Mouse (Mus musculus) thymus, postnatal 25 days (tissue): ENCODE data around the gene Ugt1a6a.
"Not testable (repeated sequence)": the region's sequence is repeated elsewhere in the genome, so short reads cannot be mapped to it uniquely, and the experiment has no call there.

Experiments used
- DNase-seq: peaks from one replicate; pipeline ENCODE4 v3.0.0; 2022

Gene Ugt1a6a

GRCm38 (mm10) chr1:88134457-88135011 is at the start of gene Ugt1a6a:
Gene Ugt1a6a, plus strand, starts transcription at chr1:88134809.
- not testable (repeated sequence) for DNase-seq

- DNase-seq, result no peak
Observed at GRCm38 (mm10) chr1:88086125-88086524, 48.5 kb upstream of the Ugt1a6a start.

GRCm38 (mm10) chr1:88087513-88087912 is 47.1 kb upstream of the Ugt1a6a start, which contains the start of gene Ugt1a8:
Gene Ugt1a8, plus strand, starts transcription at chr1:88087813.
- no peak for DNase-seq

- DNase-seq, result no peak
Observed at GRCm38 (mm10) chr1:88092341-88092740, 42.3 kb upstream of the Ugt1a6a start.

- not testable (repeated sequence) for DNase-seq
Observed at GRCm38 (mm10) chr1:88094270-88094676, 40.3 kb upstream of the Ugt1a6a start.

GRCm38 (mm10) chr1:88094941-88095492 is 39.6 kb upstream of the Ugt1a6a start, which contains the start of gene Ugt1a7c:
Gene Ugt1a7c, plus strand, starts transcription at chr1:88095062.
- peak; percentile 2 for DNase-seq

- not testable (repeated sequence) for DNase-seq
Observed at GRCm38 (mm10) chr1:88098546-88098945, 36.1 kb upstream of the Ugt1a6a start.

GRCm38 (mm10) chr1:88099691-88100090 is 34.9 kb upstream of the Ugt1a6a start:
- DNase-seq, result not testable (repeated sequence)

- not testable (repeated sequence) for DNase-seq
Observed at GRCm38 (mm10) chr1:88103019-88103418, 31.6 kb upstream of the Ugt1a6a start, which contains the start of gene Ugt1a6b. Gene Ugt1a6b, plus strand, starts transcription at chr1:88103252.

- DNase-seq, result not testable (repeated sequence)
Observed at GRCm38 (mm10) chr1:88103697-88104468, 30.7 kb upstream of the Ugt1a6a start.

GRCm38 (mm10) chr1:88104667-88105430 is 29.8 kb upstream of the Ugt1a6a start:
- no peak for DNase-seq

GRCm38 (mm10) chr1:88105656-88106055 is 29.0 kb upstream of the Ugt1a6a start:
- DNase-seq, result no peak

GRCm38 (mm10) chr1:88109027-88109557 is 25.5 kb upstream of the Ugt1a6a start:
- DNase-seq, result not testable (repeated sequence)

GRCm38 (mm10) chr1:88109604-88110003 is 25.0 kb upstream of the Ugt1a6a start:
- not testable (repeated sequence) for DNase-seq

GRCm38 (mm10) chr1:88112769-88113168 is 21.8 kb upstream of the Ugt1a6a start:
- not testable (repeated sequence) for DNase-seq

GRCm38 (mm10) chr1:88120550-88120949 is 14.1 kb upstream of the Ugt1a6a start:
- DNase-seq, result not testable (repeated sequence)

GRCm38 (mm10) chr1:88121521-88121920 is 13.1 kb upstream of the Ugt1a6a start:
- not testable (repeated sequence) for DNase-seq

- not testable (repeated sequence) for DNase-seq
Observed at GRCm38 (mm10) chr1:88125827-88126360, 8.7 kb upstream of the Ugt1a6a start.

- DNase-seq, result not testable (repeated sequence)
Observed at GRCm38 (mm10) chr1:88129091-88129490, 5.5 kb upstream of the Ugt1a6a start.

- not testable (repeated sequence) for DNase-seq
Observed at GRCm38 (mm10) chr1:88130223-88130622, 4.4 kb upstream of the Ugt1a6a start.

- DNase-seq, result no peak
Observed at GRCm38 (mm10) chr1:88133908-88134456, 627 bp upstream of the Ugt1a6a start.
